Mouse (Mus musculus) CD4-positive, CD25-positive, alpha-beta regulatory T cell, adult 2 months (primary cell): ENCODE measurements at regions not wholly inside any gene's neighbourhood (a gene's known extent, or its start where the extent isn't known, plus 50 kb on each side); places are given as distances from the start of the nearest gene placed in this dataset.

Experiments used
- DNase-seq: peaks from one replicate; pipeline ENCODE4 v3.0.0-alpha.2; 2012; ENCODE audit warnings: low read depth, low spot score

DNA sequence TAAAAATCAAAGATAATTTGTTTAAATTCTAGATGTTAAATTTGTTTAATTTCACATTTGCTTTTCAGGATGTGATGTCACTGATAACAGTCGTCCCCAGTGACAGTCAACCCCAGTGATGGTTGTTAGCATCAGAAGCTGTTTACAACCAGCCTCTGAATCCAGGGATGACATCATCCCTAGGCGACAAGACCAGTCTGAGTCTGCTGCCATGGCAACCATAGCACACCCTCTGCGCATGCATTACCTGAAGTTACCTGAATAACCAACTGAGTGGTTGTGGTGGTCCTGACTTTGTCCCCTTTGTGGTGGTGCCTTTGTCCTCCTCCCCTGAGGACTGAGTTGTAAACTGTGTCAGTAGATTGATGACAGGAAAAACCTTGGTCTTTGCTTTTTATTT, 92.0 kb upstream of the Zfp644 start:
- DNase-seq, result no peak

DNA sequence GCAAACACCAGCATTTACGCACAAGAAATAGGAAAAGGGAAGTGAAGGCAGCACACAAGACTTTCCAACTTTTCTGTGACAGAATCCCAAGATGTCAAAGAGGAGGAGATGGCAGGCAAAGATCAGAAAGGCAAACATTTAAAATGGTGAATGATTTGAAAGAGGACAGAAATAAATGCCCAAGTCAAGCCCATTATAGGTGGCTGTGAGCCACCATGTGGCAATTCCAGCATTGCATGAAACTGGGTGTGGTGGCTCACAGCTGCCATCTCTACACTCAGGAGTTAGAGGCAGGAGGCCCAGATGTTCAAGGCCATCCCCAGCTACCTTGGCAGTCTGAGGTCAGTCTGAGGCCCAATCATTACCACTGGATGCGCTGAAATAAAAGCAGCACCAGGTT, 88.0 kb upstream of the Zfp644 start:
- DNase-seq, result no peak

- DNase-seq, result no peak
These were observed 87.0 kb upstream of the Zfp644 start for GRCm38 (mm10) chr5:106783864-106784609.

DNA sequence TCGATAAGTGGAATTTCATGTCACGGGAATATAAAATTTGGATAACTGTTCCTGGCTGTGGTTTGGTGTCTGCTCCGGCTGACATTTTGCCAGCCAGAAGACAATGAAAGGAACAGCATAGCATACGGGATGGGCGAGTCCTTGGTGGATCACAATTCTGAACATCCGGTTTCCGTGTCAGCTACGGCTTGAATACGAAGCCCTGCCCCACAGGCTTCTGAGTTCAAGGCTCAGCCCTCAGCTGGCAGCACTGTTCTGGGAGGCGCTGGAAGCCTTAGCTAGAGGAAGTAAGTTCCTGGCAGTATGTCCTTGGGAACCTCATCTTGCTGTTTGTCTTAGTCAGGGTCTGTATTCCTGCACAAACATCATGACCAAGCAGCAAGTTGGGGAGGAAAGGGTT, 83.7 kb upstream of the Zfp644 start:
- no peak for DNase-seq

DNA sequence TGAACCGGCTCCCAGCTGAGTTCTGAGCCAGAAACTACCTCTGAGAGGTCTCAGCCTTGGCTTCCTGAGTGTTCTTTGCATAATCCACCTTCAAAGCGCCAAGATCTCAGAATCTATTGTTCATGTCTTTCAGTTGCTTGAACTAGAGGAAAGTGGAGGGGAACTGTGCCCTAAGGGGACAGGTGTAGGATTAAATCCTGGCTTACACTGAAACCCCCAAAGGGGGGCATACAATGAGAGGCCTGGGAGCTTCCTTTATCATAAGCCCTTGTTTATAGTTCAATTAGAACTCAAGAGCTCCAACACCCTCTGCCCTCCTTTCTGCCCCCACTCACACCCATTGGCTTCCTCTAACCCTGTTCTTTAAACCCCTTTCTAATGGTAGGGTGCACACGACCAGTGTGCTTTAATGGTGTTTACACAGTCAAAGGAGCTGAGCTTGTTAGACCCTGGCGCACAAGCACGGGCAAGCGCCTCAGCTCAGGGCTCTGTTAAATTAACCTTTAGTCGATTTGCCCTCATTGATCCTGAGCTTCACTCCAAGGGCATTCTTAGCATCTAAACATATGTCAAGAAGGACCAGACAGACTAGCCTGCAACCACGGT, 81.2 kb upstream of the Zfp644 start:
- no peak for DNase-seq

DNA sequence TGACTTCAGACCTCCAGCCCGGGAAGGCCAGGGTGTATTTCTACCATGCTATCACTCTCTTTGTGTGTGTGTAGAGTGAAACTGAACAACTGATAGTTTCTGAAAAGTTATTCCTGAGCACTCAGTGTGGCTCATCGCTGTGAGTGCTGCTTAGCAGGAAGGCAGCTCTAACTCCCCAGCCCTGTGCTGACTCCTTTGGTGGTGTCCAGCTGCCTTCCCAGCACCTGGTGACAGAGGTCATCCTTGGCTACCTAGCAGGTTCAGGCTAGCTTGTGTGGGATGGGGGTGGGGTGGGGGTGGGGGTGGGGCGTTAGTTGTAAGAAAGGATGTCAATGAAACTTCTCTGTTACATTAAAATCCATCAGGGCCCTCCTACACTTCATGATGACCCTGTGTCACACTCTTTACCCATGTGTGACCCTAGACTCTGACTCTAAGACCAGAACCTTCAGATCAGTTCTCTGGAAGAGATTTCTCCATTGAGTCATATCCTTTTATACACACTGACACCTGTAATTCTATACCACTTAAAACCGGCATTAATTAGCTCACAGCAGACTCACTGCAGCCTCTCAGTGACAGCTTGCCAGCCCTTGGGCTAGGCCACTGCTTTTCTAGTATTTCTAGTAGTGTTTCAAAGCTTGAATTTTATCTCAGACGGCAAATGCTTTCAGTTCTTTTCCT, 78.1 kb upstream of the Zfp644 start:
- DNase-seq, result no peak

DNA sequence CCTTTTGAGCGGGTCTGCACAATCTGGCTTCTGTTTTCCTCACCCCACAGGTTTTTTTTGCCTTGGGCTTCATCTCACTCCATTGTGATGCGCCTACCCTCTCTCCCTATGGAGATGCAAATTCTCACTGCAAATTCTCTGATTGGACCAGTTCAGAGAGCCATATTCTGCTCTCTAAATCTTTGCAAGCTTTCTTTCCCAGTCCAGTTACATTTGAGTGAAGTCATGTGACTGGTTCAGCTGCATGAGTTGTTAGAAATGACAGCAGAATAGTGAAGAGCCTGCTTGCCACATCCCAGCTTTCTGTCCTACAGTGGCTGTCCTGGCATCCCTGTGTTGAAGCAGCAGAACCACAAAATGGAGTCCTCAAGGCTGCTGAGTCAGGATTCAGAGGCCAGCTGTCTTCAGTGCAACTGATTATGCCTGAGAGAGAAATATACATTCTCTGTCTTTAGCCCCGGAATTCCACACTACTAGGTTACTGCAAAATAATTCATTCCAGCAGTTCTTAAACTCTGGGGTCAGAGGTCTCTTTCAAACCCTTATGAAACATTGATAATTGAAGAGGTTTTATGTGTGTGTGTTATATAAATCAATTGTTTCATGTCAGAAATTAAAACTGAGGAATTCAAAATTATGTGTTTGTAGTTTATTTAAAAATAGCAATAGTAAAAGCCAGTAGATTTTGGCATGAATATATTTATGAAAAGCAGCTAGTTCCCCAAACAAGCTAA, 76.3 kb upstream of the Zfp644 start:
- no peak for DNase-seq

DNA sequence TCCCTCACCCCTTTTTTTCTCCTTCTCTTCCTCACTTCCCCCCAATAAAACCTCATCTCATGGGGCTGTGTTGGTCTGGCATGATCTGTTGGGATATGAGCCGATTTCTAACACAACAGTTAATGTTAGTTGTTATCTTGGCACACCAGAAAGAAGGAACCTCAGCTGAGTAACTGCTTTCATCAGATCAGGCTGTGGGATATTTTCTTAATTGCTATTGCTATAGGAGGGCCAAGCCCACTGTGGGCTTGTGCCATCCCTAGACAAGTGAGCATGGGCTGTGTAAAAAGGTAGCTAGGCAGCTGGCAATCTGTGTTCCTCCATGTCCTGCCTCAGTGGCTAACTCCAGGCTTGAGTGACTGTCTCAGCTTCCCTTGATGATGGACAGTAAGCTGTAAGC, 73.9 kb upstream of the Zfp644 start:
- no peak for DNase-seq

DNA sequence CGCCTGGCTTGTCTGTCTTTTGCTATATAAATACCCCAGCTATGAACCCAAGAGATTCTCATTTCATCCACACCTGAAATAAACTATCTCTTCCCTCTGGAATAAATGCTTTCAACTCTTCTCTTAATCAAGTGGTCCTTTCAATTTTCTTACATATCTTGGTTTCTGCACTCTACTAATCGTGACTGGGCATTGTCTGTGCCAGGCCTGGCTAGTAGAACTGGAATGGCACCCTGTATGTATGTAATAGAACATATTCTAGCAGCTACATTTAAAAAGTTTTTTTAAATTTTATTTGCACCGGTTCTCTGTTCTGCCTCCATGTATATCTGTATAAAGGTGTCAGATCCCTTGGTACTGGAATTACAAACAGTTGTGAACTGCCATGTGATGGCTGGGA, 68.2 kb upstream of the Zfp644 start:
- no peak for DNase-seq

GRCm38 (mm10) chr5:106763283-106763682, 66.2 kb upstream of the Zfp644 start:
- DNase-seq, result no peak

GRCm38 (mm10) chr5:106758036-106758435, 60.9 kb upstream of the Zfp644 start:
- peak; percentile 1 for DNase-seq

- DNase-seq, result no peak
These were observed 60.3 kb upstream of the Zfp644 start for GRCm38 (mm10) chr5:106757436-106757835.

- DNase-seq, result no peak
These were observed 59.9 kb upstream of the Zfp644 start for GRCm38 (mm10) chr5:106756937-106757371.

DNA sequence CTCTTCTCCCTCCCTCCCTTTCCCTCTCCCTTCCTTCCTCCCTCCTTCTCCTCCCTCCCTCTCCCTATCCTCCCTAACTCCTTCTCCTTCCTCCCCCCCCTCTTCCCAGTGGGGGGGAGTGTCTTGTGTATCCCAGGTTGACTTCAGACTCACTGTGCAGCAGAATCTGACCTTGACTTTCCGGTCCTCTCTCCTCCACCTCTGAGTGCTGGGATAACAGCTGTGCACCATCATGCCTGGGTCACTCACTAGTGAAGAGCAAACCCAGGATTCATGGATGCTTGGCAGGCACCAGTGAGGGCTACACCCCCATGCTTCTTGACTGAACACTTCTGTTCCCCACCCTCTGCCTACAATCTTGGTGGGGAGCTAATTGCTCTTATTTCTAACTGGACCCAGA, 56.2 kb upstream of the Zfp644 start:
- no peak for DNase-seq

DNA sequence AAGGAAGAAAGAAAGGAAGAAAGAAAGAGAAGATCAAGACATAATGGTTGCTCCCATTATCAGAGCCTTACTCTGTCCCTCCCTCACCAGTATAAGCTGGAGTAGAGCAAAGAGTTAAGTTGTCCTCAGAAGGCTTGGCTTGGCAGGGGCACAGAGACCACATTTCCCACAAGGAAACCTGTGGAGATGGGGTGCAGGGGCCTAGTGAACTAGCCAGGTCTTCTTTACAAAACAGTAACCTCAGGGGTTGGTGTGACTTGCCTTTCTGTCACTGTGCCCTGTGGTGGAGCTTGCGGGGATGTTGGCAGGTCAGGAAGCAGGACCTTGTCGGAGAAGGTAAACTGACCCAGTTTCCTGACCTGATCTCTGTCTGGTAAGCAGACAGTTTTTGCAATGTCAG, 53.1 kb upstream of the Zfp644 start:
- DNase-seq, result no peak

- DNase-seq, result no peak
These were observed 51.5 kb upstream of the Zfp644 start for GRCm38 (mm10) chr5:106748527-106749138.
